Mouse (Mus musculus) erythroblast, embryonic 14.5 days (primary cell): ENCODE results near the gene Grip1.

Experiments
- GATA1 ChIP-seq: IDR thresholded peaks from 2 replicates; pipeline ENCODE4 v1.6.1; 2012; ENCODE audit warnings: low read length, inconsistent platforms, mixed read lengths
- TAL1 ChIP-seq: IDR thresholded peaks from 3 replicates; pipeline ENCODE4 v1.6.1; 2012; ENCODE audit warnings: low read length, inconsistent platforms, mixed read lengths

GRCm38 (mm10) chr10:119757219-119757618 lies 303.6 kb downstream of the Grip1 start:
- TF ChIP-seq TAL1 (no peak), GATA1 (no peak)
